Mouse (Mus musculus) liver, embryonic 14.5 days (tissue): ENCODE measurements around the gene Dab2.

Experiments
- CTCF ChIP-seq: IDR thresholded peaks from 2 replicates; pipeline ENCODE4 v1.5.1; 2016; ENCODE audit warnings: antibody characterized with exemption, low read depth, control low read depth
- EP300 ChIP-seq: IDR thresholded peaks from 2 replicates; pipeline ENCODE4 v1.6.1; 2016; ENCODE audit warnings: antibody characterized with exemption, low read depth

- TF ChIP-seq CTCF: no peak
- no peak for TF ChIP-seq EP300
Measured at GRCm38 (mm10) chr15:6411334-6411733, 111.7 kb downstream of the Dab2 start.
